Mouse (Mus musculus): ENCODE results near the gene Tmem54.

DNA sequence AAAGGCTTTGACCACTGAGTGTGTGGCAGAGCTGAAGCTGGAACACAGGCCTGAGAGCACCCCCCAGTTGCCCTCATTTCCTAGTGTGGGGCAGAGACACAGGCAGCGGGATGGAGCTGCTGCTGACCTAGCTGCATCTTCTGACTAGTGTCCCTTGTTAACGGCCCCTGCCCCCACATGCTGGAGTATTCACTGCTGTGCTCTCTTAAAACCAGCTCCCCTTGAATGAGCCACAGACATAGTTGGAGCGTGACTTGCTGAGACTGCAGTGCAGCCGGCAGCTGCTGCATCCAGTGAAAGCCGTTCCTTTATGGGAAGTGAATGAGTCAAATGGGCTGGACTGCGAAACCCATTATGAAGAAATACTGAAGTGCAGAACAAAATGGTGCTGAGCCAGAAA is 23.8 kb upstream of the Tmem54 start:
- no peak for TF ChIP-seq POLR2A (IDR thresholded peaks at IDR 0.05; ENCODE audit: borderline replicate concordance, control insufficient read depth, low read depth, low read length)
- no peak for TF ChIP-seq CTCF (IDR thresholded peaks at IDR 0.05; ENCODE audit: control insufficient read depth, insufficient read depth, low read length)
